Mouse (Mus musculus): ENCODE data around the gene Il17a. TPM values are rescaled to one million over a fixed set of nuclear protein-coding genes. Genes with fewer than 3 reads are reported as not detected.

Gene Il17a
- polyA plus RNA-seq (2015; fragmentation: Nextera tagmentation; extraction: Ambion mirVana): not detected in 2 replicates

DNA sequence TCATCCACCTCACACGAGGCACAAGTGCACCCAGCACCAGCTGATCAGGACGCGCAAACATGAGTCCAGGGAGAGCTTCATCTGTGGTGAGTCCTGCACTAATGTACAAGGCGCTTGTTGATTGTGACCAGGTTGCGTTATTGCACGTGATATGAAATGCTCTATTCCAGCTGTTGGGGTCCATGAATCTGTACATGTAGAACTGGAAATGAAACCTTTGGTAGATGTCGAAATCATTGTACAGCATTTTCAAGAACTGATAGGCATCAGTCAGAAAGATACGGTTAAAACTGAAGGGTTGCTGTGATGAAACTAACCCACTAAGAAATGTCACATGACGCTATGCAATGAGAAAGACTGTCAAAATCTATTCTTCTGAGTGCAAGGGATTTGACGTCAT, at the start of gene Il17a:
Gene Il17a, plus strand, starts transcription at position 3 of the 400 bp plus-strand sequence.
- no peak for DNase-seq
- no peaks in the 10 kb centered on the region for H3K27me3 ChIP-seq (ENCODE audit: insufficient read depth, low read length)
- no peaks in the 10 kb centered on the region for H3K4me1 ChIP-seq (ENCODE audit: insufficient read depth)
- H3K9ac ChIP-seq (replicated peaks): no peak within 1 kb of the TSS
- TF ChIP-seq EP300 (IDR thresholded peaks at IDR 0.05; ENCODE audit: low read depth) (no peak), CTCF (IDR thresholded peaks at IDR 0.05; ENCODE audit: low read depth) (no peak)
- H3K4me2 ChIP-seq (ENCODE audit: low read depth, low read length): no peak within 1 kb of the TSS
- ATAC-seq: no peak
- 75% methylated on average over 10 of the region's 10 CpGs for WGBS (ENCODE audit: insufficient replicate concordance)
- no peaks in the 10 kb centered on the region for H3K36me3 ChIP-seq (replicated peaks; ENCODE audit: insufficient read depth, low read length)
- H3K9me3 ChIP-seq (ENCODE audit: low read length): no peaks in the 10 kb centered on the region
- no peak within 1 kb of the TSS for H3K27ac ChIP-seq (ENCODE audit: low read depth)
- no peak within 1 kb of the TSS for H3K4me3 ChIP-seq (ENCODE audit: low read depth, low read length)

DNA sequence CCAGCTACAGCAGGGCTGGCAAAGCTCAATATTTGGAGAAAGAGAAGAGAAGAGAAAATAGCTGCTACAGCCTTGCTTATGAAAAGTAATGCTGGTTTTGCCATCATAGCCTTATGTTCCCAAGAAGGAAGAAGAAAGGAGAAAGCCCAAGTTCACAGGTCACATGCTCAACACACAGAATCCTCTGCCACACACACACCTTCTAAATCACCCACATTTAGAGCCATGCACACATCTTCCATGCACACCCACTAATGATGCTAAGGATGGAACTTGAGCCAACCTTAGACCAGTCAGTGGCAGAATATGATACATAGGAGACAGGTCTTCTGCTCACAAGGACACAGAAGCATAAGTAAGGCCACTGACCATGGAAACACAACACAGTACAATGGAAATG, 47.9 kb upstream of the Il17a start:
- DNase-seq (no peak), ATAC-seq (no peak)
- Histone ChIP-seq H3K4me3 (ENCODE audit: low read depth, low read length) (no peak overlapping the region), H3K9ac (replicated peaks) (no peak overlapping the region), H3K27ac (ENCODE audit: low read depth) (no peak overlapping the region), H3K4me1 (ENCODE audit: insufficient read depth) (no peaks in the 10 kb centered on the region), H3K4me2 (ENCODE audit: low read depth, low read length) (no peak overlapping the region), H3K36me3 (replicated peaks; ENCODE audit: insufficient read depth, low read length) (no peaks in the 10 kb centered on the region), H3K27me3 (ENCODE audit: insufficient read depth, low read length) (no peaks in the 10 kb centered on the region), H3K9me3 (ENCODE audit: low read length) (no peaks in the 10 kb centered on the region)
- TF ChIP-seq CTCF (IDR thresholded peaks at IDR 0.05; ENCODE audit: low read depth): no peak

DNA sequence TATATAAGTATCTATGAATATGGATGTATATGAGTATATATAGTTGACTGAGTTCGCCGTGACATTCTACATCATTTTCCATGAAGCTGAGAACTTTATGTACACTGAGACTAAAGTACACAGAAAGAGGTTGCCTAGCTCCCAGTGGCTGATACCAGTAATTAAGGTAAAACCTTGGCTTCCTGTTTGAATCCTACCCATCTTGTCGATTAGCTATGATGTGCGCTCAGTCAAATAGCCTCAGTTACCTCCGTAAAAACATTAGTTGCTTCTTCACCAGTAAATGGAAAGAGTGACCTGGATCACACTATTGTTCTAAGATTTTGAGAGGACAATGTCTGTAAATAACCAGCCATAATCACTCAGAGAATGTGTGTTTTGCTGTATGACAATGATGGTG, 47.3 kb upstream of the Il17a start:
- H3K27ac ChIP-seq (ENCODE audit: low read depth): no peak overlapping the region
- no peak overlapping the region for H3K9ac ChIP-seq (replicated peaks)
- no peak for DNase-seq
- ATAC-seq: no peak
- no peaks in the 10 kb centered on the region for H3K4me1 ChIP-seq (ENCODE audit: insufficient read depth)
- no peak overlapping the region for H3K4me3 ChIP-seq (ENCODE audit: low read depth, low read length)
- no peaks in the 10 kb centered on the region for H3K27me3 ChIP-seq (ENCODE audit: insufficient read depth, low read length)
- H3K9me3 ChIP-seq (ENCODE audit: low read length): no peaks in the 10 kb centered on the region
- no peak overlapping the region for H3K4me2 ChIP-seq (ENCODE audit: low read depth, low read length)
- no peaks in the 10 kb centered on the region for H3K36me3 ChIP-seq (replicated peaks; ENCODE audit: insufficient read depth, low read length)
- TF ChIP-seq CTCF (IDR thresholded peaks at IDR 0.05; ENCODE audit: low read depth): no peak
- no peak for TF ChIP-seq EP300 (IDR thresholded peaks at IDR 0.05; ENCODE audit: low read depth)
- 85% methylated on average over 5 of the region's 5 CpGs for WGBS (ENCODE audit: insufficient replicate concordance)

DNA sequence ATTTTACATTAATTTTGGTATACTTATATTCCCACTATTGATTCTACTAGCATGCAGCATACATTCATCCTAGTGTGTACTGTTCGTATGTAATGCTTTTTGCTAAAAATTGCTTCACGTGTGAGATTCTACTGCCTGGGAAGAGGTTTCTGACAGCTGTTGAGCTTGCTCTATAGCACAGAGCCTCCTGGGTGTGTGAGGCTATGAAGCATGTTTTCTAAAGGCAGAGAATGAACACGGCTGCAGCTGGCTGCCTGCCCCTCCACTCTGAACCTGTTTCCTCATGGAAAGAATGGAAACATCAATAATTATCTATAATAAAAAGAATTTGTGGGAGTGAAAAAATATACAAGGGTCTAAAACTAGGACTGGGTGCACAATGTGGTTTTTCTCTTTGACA, 46.9 kb upstream of the Il17a start:
- TF ChIP-seq CTCF (IDR thresholded peaks at IDR 0.05; ENCODE audit: low read depth): no peak
- TF ChIP-seq EP300 (IDR thresholded peaks at IDR 0.05; ENCODE audit: low read depth): no peak
- H3K4me2 ChIP-seq (ENCODE audit: low read depth, low read length): no peak overlapping the region
- no peaks in the 10 kb centered on the region for H3K4me1 ChIP-seq (ENCODE audit: insufficient read depth)
- no peaks in the 10 kb centered on the region for H3K9me3 ChIP-seq (ENCODE audit: low read length)
- H3K9ac ChIP-seq (replicated peaks): no peak overlapping the region
- DNase-seq (no peak), ATAC-seq (no peak)
- H3K4me3 ChIP-seq (ENCODE audit: low read depth, low read length): no peak overlapping the region
- no peaks in the 10 kb centered on the region for H3K36me3 ChIP-seq (replicated peaks; ENCODE audit: insufficient read depth, low read length)
- H3K27ac ChIP-seq (ENCODE audit: low read depth): no peak overlapping the region
- WGBS (ENCODE audit: insufficient replicate concordance): 73% methylated on average over 3 of the region's 3 CpGs
- no peaks in the 10 kb centered on the region for H3K27me3 ChIP-seq (ENCODE audit: insufficient read depth, low read length)

DNA sequence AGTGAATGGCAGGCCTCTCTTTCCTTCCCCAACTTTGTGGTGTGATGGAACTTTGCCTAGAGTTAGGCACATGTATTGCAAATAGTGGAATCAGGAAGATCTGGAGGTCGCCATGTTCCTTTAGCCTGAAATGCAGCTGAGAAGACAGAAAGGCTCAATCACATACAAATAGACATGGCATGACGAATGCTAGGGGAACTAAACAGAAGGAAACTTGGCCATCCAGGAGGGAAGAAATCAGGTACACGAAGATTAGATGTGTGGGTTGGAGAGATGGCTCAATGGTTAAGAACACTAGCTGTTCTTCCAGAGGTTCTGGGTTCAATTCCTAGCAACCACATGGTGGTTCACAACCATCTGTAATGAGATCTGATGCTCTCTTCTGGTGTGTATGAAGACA, 46.3 kb upstream of the Il17a start:
- Histone ChIP-seq H3K9ac (replicated peaks) (no peak overlapping the region), H3K9me3 (ENCODE audit: low read length) (no peaks in the 10 kb centered on the region), H3K4me2 (ENCODE audit: low read depth, low read length) (no peak overlapping the region), H3K36me3 (replicated peaks; ENCODE audit: insufficient read depth, low read length) (no peaks in the 10 kb centered on the region), H3K27me3 (ENCODE audit: insufficient read depth, low read length) (no peaks in the 10 kb centered on the region), H3K4me1 (ENCODE audit: insufficient read depth) (no peaks in the 10 kb centered on the region), H3K4me3 (ENCODE audit: low read depth, low read length) (no peak overlapping the region), H3K27ac (ENCODE audit: low read depth) (no peak overlapping the region)
- 73% methylated on average over 3 of the region's 3 CpGs for WGBS (ENCODE audit: insufficient replicate concordance)
- ATAC-seq (no peak), DNase-seq (no peak)
- no peak for TF ChIP-seq EP300 (IDR thresholded peaks at IDR 0.05; ENCODE audit: low read depth)
- no peak for TF ChIP-seq CTCF (IDR thresholded peaks at IDR 0.05; ENCODE audit: low read depth)

DNA sequence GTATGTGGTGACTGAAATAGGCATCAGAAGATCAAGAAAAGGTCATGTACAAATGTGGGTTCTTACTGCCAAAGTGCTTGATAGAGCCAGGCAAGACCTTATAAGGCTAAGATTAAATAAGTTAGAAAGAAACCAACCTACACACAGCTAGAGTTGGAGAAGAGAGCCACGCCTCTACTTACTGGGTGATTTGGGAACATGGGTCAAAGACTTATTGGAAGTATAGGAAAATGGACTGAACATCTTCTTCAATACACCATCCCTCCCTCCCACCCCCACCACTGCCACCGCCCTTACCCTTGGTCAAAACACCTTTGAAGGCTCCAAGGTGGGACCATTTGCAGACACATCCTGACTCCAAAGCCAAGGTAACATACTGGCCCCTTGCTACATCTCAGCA, 45.3 kb upstream of the Il17a start:
- Histone ChIP-seq H3K27me3 (ENCODE audit: insufficient read depth, low read length) (no peaks in the 10 kb centered on the region), H3K4me2 (ENCODE audit: low read depth, low read length) (no peak overlapping the region), H3K9me3 (ENCODE audit: low read length) (no peaks in the 10 kb centered on the region), H3K9ac (replicated peaks) (no peak overlapping the region), H3K4me3 (ENCODE audit: low read depth, low read length) (no peak overlapping the region), H3K36me3 (replicated peaks; ENCODE audit: insufficient read depth, low read length) (no peaks in the 10 kb centered on the region), H3K4me1 (ENCODE audit: insufficient read depth) (no peaks in the 10 kb centered on the region), H3K27ac (ENCODE audit: low read depth) (no peak overlapping the region)
- TF ChIP-seq CTCF (IDR thresholded peaks at IDR 0.05; ENCODE audit: low read depth) (no peak), EP300 (IDR thresholded peaks at IDR 0.05; ENCODE audit: low read depth) (no peak)
- 75% methylated on average over 2 of the region's 2 CpGs for WGBS (ENCODE audit: insufficient replicate concordance)
- no peak for DNase-seq
- ATAC-seq: no peak

DNA sequence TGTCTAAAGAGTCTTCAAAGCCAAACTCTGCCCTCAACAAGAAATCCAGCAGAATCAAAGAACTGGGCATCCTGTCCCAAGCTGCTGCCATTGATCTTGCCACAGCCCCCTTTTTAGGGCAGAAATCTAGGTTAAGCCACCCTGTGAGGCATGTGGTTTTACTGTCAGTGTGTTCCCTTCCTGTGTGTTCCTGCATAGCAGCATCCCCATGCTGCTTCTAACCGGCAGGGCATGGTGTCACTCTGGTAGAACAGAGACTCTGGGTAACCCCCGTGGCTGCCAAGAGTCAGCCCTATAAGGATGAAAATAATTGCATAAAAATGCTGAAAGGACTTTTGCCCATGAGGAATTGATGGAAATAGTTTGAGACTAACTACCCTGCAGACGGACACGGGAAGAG, 44.8 kb upstream of the Il17a start:
- Histone ChIP-seq H3K4me2 (ENCODE audit: low read depth, low read length) (no peak overlapping the region), H3K27ac (ENCODE audit: low read depth) (no peak overlapping the region), H3K4me3 (ENCODE audit: low read depth, low read length) (no peak overlapping the region), H3K36me3 (replicated peaks; ENCODE audit: insufficient read depth, low read length) (no peaks in the 10 kb centered on the region), H3K9ac (replicated peaks) (no peak overlapping the region), H3K4me1 (ENCODE audit: insufficient read depth) (no peaks in the 10 kb centered on the region), H3K27me3 (ENCODE audit: insufficient read depth, low read length) (no peaks in the 10 kb centered on the region), H3K9me3 (ENCODE audit: low read length) (no peaks in the 10 kb centered on the region)
- 75% methylated on average over 4 of the region's 4 CpGs for WGBS (ENCODE audit: insufficient replicate concordance)
- TF ChIP-seq CTCF (IDR thresholded peaks at IDR 0.05; ENCODE audit: low read depth) (no peak), EP300 (IDR thresholded peaks at IDR 0.05; ENCODE audit: low read depth) (no peak)
- DNase-seq (no peak), ATAC-seq (no peak)
